Mouse (Mus musculus): ENCODE data around the gene Vstm5. TPM values are rescaled to one million over a fixed set of nuclear protein-coding genes. Genes with fewer than 3 reads are reported as not detected.
A peak's percentile ranks its signal among the peaks of the same experiment; 100 is the strongest.

The Vstm5 gene
- polyA plus RNA-seq, 1 experiment from 2014 or later: 10.8 TPM

DNA sequence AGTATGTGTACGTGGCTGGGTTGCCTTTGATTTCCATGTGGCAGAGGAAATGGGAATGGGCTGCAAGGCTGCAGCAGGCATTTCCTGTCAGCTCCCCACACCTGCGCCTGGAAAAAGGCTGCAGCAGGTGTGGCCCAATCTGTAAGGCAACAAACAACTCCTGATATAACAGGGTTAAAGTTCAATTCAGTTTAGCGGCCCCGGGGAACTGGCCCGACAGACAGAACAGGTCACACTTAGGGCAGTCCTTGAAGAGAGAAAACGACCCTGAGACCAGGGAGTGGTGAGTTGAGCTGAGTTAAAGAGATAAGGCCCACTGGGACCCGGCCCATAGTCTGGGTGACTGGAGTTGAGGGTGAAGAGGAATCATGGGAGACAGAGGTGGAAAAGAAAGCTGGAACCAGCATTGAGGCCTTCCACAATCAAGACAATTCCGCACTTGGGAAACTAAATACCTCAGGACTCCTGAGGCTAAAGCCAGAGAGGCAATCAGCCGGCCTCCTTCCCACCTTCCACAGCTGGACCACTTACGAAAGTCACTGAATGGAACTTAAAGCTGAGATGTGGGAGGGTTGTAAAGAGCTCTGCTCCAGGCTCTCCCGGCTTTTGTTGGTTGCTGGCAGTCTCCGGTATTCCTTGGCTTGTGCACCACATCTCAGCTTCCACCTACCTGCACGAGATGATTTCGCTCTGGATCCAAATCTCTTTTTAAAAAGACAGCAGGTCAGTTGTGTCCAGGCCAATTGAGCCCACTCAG is 6.7 kb downstream of the Vstm5 start:
- peak overlapping the region; percentile 11; the same call in 1 of the 2 replicates for H3K4me2 ChIP-seq (ENCODE audit: low read length)
- no peaks in the 10 kb centered on the region for H3K27me3 ChIP-seq (replicated peaks; ENCODE audit: control insufficient read depth, insufficient read depth, low read length)
- no peak overlapping the region for H3K4me3 ChIP-seq (ENCODE audit: low read depth, low read length)
- DNase-seq (ENCODE audit: low spot score) (peak; percentile 61), ATAC-seq (replicated peaks; ENCODE audit: low FRiP score, low TSS enrichment, low read depth) (peak; percentile 76)
- no peaks in the 10 kb centered on the region for H3K36me3 ChIP-seq (ENCODE audit: control insufficient read depth, insufficient read depth, low read length)
- no peak overlapping the region for H3K9ac ChIP-seq (ENCODE audit: low read length)
- 58% methylated on average over 14 of the region's 14 CpGs for whole genome bisulfite sequencing
- no peaks in the 10 kb centered on the region for H3K4me1 ChIP-seq (replicated peaks; ENCODE audit: control insufficient read depth, insufficient read depth, low read length)
- peak overlapping the region; percentile 54; the same call in 1 of the 2 replicates for H3K27ac ChIP-seq (ENCODE audit: low read depth)
- no peaks in the 10 kb centered on the region for H3K9me3 ChIP-seq (ENCODE audit: control insufficient read depth, low read length)

DNA sequence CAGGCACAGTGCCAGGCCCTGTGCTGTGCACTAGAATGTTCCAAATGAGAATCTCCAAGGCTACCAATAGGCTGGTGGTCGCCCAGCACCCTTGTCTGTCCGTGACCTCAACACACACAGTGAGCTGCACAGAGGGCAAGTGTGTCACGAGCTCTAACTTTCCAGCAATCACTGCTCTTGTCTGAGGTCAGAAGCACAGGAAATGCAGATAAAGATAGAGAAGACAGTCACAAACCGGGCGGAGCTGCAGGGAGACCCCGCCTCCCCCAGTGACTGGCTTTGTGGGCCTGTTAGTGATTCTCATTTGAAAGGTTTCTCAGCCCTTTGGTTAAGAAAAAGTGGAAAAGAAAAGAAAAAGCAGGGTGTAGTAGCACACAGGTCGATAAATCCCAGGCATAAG is 11.5 kb downstream of the Vstm5 start:
- Histone ChIP-seq H3K4me2 (ENCODE audit: low read length) (no peak overlapping the region), H3K4me1 (replicated peaks; ENCODE audit: control insufficient read depth, insufficient read depth, low read length) (no peaks in the 10 kb centered on the region), H3K27me3 (replicated peaks; ENCODE audit: control insufficient read depth, insufficient read depth, low read length) (no peaks in the 10 kb centered on the region), H3K27ac (ENCODE audit: low read depth) (no peak overlapping the region), H3K36me3 (ENCODE audit: control insufficient read depth, insufficient read depth, low read length) (no peaks in the 10 kb centered on the region), H3K4me3 (ENCODE audit: low read depth, low read length) (no peak overlapping the region), H3K9me3 (ENCODE audit: control insufficient read depth, low read length) (no peaks in the 10 kb centered on the region), H3K9ac (ENCODE audit: low read length) (no peak overlapping the region)
- 72% methylated on average over 7 of the region's 7 CpGs for WGBS
- ATAC-seq (replicated peaks; ENCODE audit: low FRiP score, low TSS enrichment, low read depth) (no peak), DNase-seq (ENCODE audit: low spot score) (no peak)

DNA sequence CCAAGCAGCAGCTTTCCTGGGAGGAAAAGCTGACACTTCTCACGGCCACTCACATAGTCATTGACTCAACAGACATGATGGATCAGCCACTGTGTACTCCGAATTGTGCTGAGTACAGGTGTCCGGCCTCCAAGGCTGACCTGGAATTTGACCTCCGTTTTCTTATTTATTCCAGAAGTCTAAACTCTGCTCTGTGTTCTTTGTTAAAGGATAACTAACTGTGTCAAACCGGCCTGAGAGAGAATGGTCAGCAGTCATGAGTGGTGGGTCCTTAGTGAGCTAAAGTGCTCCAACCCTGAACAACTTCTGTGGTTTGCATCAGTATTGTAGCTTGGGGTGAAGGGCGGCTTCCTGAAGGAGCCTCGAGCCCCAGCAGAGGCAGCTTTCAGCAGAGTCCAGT is 13.4 kb downstream of the Vstm5 start:
- H3K4me1 ChIP-seq (replicated peaks; ENCODE audit: control insufficient read depth, insufficient read depth, low read length): no peaks in the 10 kb centered on the region
- 75% methylated on average over 7 of the region's 7 CpGs for WGBS
- H3K4me3 ChIP-seq (ENCODE audit: low read depth, low read length): no peak overlapping the region
- ATAC-seq (replicated peaks; ENCODE audit: low FRiP score, low TSS enrichment, low read depth) (no peak), DNase-seq (ENCODE audit: low spot score) (no peak)
- no peak overlapping the region for H3K9ac ChIP-seq (ENCODE audit: low read length)
- H3K36me3 ChIP-seq (ENCODE audit: control insufficient read depth, insufficient read depth, low read length): no peaks in the 10 kb centered on the region
- H3K27ac ChIP-seq (ENCODE audit: low read depth): no peak overlapping the region
- no peaks in the 10 kb centered on the region for H3K9me3 ChIP-seq (ENCODE audit: control insufficient read depth, low read length)
- no peak overlapping the region for H3K4me2 ChIP-seq (ENCODE audit: low read length)
- H3K27me3 ChIP-seq (replicated peaks; ENCODE audit: control insufficient read depth, insufficient read depth, low read length): no peaks in the 10 kb centered on the region

DNA sequence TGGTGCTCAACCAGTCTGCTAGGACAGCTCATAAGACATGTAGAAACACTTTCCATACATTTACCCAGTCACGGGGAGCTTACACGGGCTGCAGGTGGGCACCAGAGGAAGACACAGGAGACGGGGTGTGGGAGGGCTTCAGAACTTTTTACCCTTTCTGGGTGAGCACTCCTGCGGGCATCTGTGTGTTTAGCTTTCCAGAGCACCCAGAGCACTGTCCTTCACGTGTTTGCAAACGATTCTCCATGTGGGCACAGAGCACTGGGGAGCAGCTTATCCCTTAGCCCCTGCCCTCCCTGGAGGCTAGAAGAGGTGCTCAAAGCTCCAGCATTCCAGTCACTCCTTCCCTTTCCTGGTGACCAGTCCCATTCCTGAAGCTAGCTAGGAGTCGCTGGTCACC is 15.7 kb downstream of the Vstm5 start:
- no peak for ATAC-seq (replicated peaks; ENCODE audit: low FRiP score, low TSS enrichment, low read depth)
- WGBS: 76% methylated on average over 7 of the region's 7 CpGs
- H3K27me3 ChIP-seq (replicated peaks; ENCODE audit: control insufficient read depth, insufficient read depth, low read length): no peaks in the 10 kb centered on the region
- H3K9me3 ChIP-seq (ENCODE audit: control insufficient read depth, low read length): no peaks in the 10 kb centered on the region
- H3K9ac ChIP-seq (ENCODE audit: low read length): no peak overlapping the region
- H3K4me2 ChIP-seq (ENCODE audit: low read length): no peak overlapping the region
- no peaks in the 10 kb centered on the region for H3K4me1 ChIP-seq (replicated peaks; ENCODE audit: control insufficient read depth, insufficient read depth, low read length)
- no peaks in the 10 kb centered on the region for H3K36me3 ChIP-seq (ENCODE audit: control insufficient read depth, insufficient read depth, low read length)
- H3K4me3 ChIP-seq (ENCODE audit: low read depth, low read length): no peak overlapping the region
- no peak for DNase-seq (ENCODE audit: low spot score)
- no peak overlapping the region for H3K27ac ChIP-seq (ENCODE audit: low read depth)

DNA sequence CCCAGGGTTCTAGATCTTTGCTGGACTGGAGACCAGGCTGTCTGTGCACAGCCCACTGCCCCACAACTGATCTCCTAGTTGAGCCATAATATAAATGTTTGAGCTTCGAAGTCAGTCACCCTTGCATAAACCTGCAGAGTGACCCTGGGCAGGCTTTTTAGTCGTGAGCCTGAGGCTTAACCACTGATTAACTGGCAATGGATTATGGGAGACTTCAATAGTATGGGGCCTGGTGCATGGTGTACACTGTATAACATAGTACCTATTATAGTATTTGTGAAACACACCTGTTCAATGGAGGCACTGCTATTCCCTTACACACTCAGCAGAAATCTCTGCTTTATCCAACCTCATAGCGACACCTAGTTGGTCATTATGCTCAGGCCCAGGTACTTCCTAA is 17.4 kb downstream of the Vstm5 start:
- Histone ChIP-seq H3K4me3 (ENCODE audit: low read depth, low read length) (no peak overlapping the region), H3K4me2 (ENCODE audit: low read length) (no peak overlapping the region), H3K9me3 (ENCODE audit: control insufficient read depth, low read length) (no peaks in the 10 kb centered on the region), H3K36me3 (ENCODE audit: control insufficient read depth, insufficient read depth, low read length) (peaks cover 13% of the 10 kb centered on the region), H3K27me3 (replicated peaks; ENCODE audit: control insufficient read depth, insufficient read depth, low read length) (no peaks in the 10 kb centered on the region), H3K4me1 (replicated peaks; ENCODE audit: control insufficient read depth, insufficient read depth, low read length) (no peaks in the 10 kb centered on the region), H3K9ac (ENCODE audit: low read length) (no peak overlapping the region), H3K27ac (ENCODE audit: low read depth) (no peak overlapping the region)
- ATAC-seq (replicated peaks; ENCODE audit: low FRiP score, low TSS enrichment, low read depth): no peak
- DNase-seq (ENCODE audit: low spot score): no peak
- 75% methylated on average over 3 of the region's 3 CpGs for WGBS

DNA sequence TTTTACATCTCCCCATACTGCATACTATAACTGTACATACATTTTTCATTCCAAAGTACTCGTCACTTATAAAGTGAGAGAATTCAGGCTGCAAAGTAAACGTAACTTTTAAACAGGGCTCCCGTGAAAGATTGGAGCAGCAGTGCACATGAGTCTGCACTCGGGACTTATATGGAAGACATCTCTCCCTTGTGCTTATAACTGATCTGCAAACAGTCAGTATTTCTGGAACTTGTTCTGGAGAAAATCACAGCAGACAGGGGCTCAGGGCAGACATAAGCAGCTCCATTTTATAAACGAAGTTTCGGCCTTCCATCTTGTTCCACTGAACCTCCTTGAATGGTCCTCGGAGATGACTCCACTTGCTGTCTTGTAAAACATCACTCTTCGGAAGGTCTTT is 23.1 kb downstream of the Vstm5 start:
- DNase-seq (ENCODE audit: low spot score) (no peak), ATAC-seq (replicated peaks; ENCODE audit: low FRiP score, low TSS enrichment, low read depth) (peak; percentile 66; the same call in 1 of the 2 replicates)
- Histone ChIP-seq H3K27ac (ENCODE audit: low read depth) (no peak overlapping the region; the same call in 1 of the 2 replicates), H3K27me3 (replicated peaks; ENCODE audit: control insufficient read depth, insufficient read depth, low read length) (no peaks in the 10 kb centered on the region), H3K9me3 (ENCODE audit: control insufficient read depth, low read length) (no peaks in the 10 kb centered on the region), H3K4me1 (replicated peaks; ENCODE audit: control insufficient read depth, insufficient read depth, low read length) (no peaks in the 10 kb centered on the region), H3K4me3 (ENCODE audit: low read depth, low read length) (no peak overlapping the region), H3K36me3 (ENCODE audit: control insufficient read depth, insufficient read depth, low read length) (peaks cover 68% of the 10 kb centered on the region), H3K9ac (ENCODE audit: low read length) (no peak overlapping the region), H3K4me2 (ENCODE audit: low read length) (no peak overlapping the region)
- WGBS: 63% methylated on average over 8 of the region's 8 CpGs

DNA sequence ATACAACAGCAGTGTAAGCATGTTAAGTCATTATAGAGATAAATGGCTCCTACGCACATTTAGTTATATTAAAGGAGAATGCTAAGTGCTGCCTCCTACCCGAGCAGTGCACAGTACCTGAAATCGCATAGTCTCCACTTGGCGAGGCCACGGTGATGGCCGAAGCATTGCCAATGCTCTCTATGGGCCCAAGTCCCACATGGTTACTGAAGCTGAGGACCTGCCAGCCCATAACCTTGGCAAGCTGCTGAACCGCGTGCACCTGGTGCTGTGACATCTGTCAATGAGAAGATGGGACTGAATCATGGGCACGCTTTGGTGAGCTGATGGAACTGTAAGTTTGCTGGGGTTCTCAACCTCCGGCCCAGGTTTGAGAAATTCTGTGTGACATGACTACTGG is 24.6 kb downstream of the Vstm5 start:
- Histone ChIP-seq H3K4me1 (replicated peaks; ENCODE audit: control insufficient read depth, insufficient read depth, low read length) (no peaks in the 10 kb centered on the region), H3K27me3 (replicated peaks; ENCODE audit: control insufficient read depth, insufficient read depth, low read length) (no peaks in the 10 kb centered on the region), H3K36me3 (ENCODE audit: control insufficient read depth, insufficient read depth, low read length) (peaks cover 83% of the 10 kb centered on the region), H3K9me3 (ENCODE audit: control insufficient read depth, low read length) (no peaks in the 10 kb centered on the region), H3K4me3 (ENCODE audit: low read depth, low read length) (no peak overlapping the region), H3K27ac (ENCODE audit: low read depth) (no peak overlapping the region), H3K9ac (ENCODE audit: low read length) (no peak overlapping the region), H3K4me2 (ENCODE audit: low read length) (no peak overlapping the region)
- DNase-seq (ENCODE audit: low spot score): no peak
- WGBS: 97% methylated on average over 10 of the region's 10 CpGs
- no peak for ATAC-seq (replicated peaks; ENCODE audit: low FRiP score, low TSS enrichment, low read depth)

DNA sequence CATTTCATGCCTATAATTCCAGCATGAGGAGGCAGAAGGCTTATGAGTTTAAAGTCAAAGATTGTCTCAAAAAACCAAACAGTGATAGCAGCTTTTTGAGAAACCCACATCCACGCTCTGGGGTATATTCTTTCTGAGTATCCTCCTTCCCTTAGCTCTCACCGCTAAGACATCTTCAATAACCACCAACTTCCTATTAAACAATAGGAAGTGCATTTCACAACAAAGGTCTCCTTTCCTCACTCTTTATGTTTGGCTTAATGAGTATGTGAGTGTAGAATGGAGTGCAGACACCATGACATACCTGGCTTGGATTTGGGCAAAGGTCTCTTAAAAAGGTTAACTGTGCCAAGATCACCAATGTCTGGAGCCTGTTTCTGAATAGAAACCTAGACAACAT is 35.1 kb downstream of the Vstm5 start:
- no peak for ATAC-seq (replicated peaks; ENCODE audit: low FRiP score, low TSS enrichment, low read depth)
- H3K4me1 ChIP-seq (replicated peaks; ENCODE audit: control insufficient read depth, insufficient read depth, low read length): peaks cover 3% of the 10 kb centered on the region; the same call in 1 of the 2 replicates
- H3K4me2 ChIP-seq (ENCODE audit: low read length): no peak overlapping the region
- no peak for DNase-seq (ENCODE audit: low spot score)
- no peak overlapping the region for H3K9ac ChIP-seq (ENCODE audit: low read length)
- no peaks in the 10 kb centered on the region for H3K9me3 ChIP-seq (ENCODE audit: control insufficient read depth, low read length)
- no peaks in the 10 kb centered on the region for H3K27me3 ChIP-seq (replicated peaks; ENCODE audit: control insufficient read depth, insufficient read depth, low read length)
- peaks cover 84% of the 10 kb centered on the region for H3K36me3 ChIP-seq (ENCODE audit: control insufficient read depth, insufficient read depth, low read length)
- no peak overlapping the region for H3K4me3 ChIP-seq (ENCODE audit: low read depth, low read length)
- WGBS: 97% methylated on average over 2 of the region's 2 CpGs
- no peak overlapping the region for H3K27ac ChIP-seq (ENCODE audit: low read depth)

DNA sequence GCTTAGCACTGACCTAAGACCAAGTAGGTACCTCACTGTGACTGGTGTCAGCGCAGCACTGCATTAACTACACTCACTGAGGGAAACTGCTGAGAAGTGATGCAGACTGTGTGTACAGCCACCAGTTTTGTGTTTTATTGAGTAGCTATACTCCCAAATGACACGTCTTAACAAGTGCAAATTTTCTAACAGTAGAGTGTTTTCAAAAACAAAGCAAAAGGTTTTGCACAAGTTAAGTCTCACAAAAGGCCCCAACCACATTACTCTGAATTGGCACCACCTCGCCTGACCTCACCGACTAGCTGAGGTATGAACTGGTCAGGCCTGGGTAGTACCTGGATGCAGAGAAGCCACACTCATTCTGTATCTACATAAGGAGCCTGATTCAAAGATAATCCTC is 38.0 kb downstream of the Vstm5 start:
- H3K9ac ChIP-seq (ENCODE audit: low read length): no peak overlapping the region
- H3K4me1 ChIP-seq (replicated peaks; ENCODE audit: control insufficient read depth, insufficient read depth, low read length): peaks cover 9% of the 10 kb centered on the region
- DNase-seq (ENCODE audit: low spot score) (no peak), ATAC-seq (replicated peaks; ENCODE audit: low FRiP score, low TSS enrichment, low read depth) (no peak)
- no peaks in the 10 kb centered on the region for H3K9me3 ChIP-seq (ENCODE audit: control insufficient read depth, low read length)
- peaks cover 56% of the 10 kb centered on the region for H3K36me3 ChIP-seq (ENCODE audit: control insufficient read depth, insufficient read depth, low read length)
- no peak overlapping the region for H3K27ac ChIP-seq (ENCODE audit: low read depth)
- H3K4me2 ChIP-seq (ENCODE audit: low read length): no peak overlapping the region
- 95% methylated on average over 4 of the region's 4 CpGs for WGBS
- H3K27me3 ChIP-seq (replicated peaks; ENCODE audit: control insufficient read depth, insufficient read depth, low read length): no peaks in the 10 kb centered on the region
- H3K4me3 ChIP-seq (ENCODE audit: low read depth, low read length): no peak overlapping the region
